Mouse (Mus musculus) bone marrow, adult 2 months (tissue): ENCODE measurements around the gene Ifna2.

Experiments used
- CTCF ChIP-seq: fragments of 200-500 bp; IDR thresholded peaks from 2 replicates; pipeline ENCODE4 v1.5.1; 2011; ENCODE audit warnings: low read length, control low read depth; ENCODE audit not compliant: control insufficient read depth, insufficient read depth
- POLR2A ChIP-seq: fragments of 200-500 bp; IDR thresholded peaks from 2 replicates; pipeline ENCODE4 v1.6.1; 2011; ENCODE audit warnings: low read depth, mild to moderate bottlenecking, control low read depth, low read length, borderline replicate concordance; ENCODE audit not compliant: control insufficient read depth

GRCm38 (mm10) chr4:88697753-88698152 is 14.0 kb upstream of the Ifna2 start:
- TF ChIP-seq CTCF (no peak), POLR2A (no peak)
